Mouse (Mus musculus) midbrain, embryonic 14.5 days (tissue): ENCODE measurements around the gene Nedd9. TPM values are rescaled to one million over a fixed set of nuclear protein-coding genes. Genes with fewer than 3 reads are reported as not detected.

ENCODE experiments used
- ATAC-seq: fragments of 200-750 bp; cut with Nextera tagmentation; 2 replicates; pipeline ENCODE4 v1.8.0; 2017; ENCODE audit warnings: moderate number of reproducible peaks, moderate library complexity; ENCODE audit not compliant: low FRiP score, low TSS enrichment
- DNase-seq: peaks from one replicate; pipeline ENCODE4 v3.0.0-alpha.2; 2015
- H3K27ac ChIP-seq: fragments of 300-500 bp; sonication (generic); replicated peaks from 2 replicates; pipeline ENCODE4 v1.5.1; 2014; ENCODE audit warnings: mild to moderate bottlenecking, low read depth, low read length, moderate library complexity
- H3K27me3 ChIP-seq: fragments of 300-500 bp; sonication (generic); 2 replicates; pipeline ENCODE4 v1.6.1; 2014; ENCODE audit warnings: low read length, control low read depth, mixed read lengths; ENCODE audit not compliant: control insufficient read depth, insufficient read depth
- H3K36me3 ChIP-seq: fragments of 300-500 bp; sonication (generic); 2 replicates; pipeline ENCODE4 v1.6.1; 2014; ENCODE audit warnings: low read length, control low read depth; ENCODE audit not compliant: control insufficient read depth, insufficient read depth
- H3K4me1 ChIP-seq: fragments of 300-500 bp; sonication (generic); 2 replicates; pipeline ENCODE4 v1.6.1; 2014; ENCODE audit warnings: mild to moderate bottlenecking, antibody characterized with exemption, low read length, control low read depth; ENCODE audit not compliant: control insufficient read depth, insufficient read depth
- H3K4me2 ChIP-seq: fragments of 300-500 bp; sonication (generic); 2 replicates; pipeline ENCODE4 v1.6.1; 2014; ENCODE audit warnings: mild to moderate bottlenecking, low read length, moderate library complexity
- H3K4me3 ChIP-seq: fragments of 300-500 bp; sonication (generic); replicated peaks from 2 replicates; pipeline ENCODE4 v1.5.1; 2014; ENCODE audit warnings: low read depth, low read length
- H3K9ac ChIP-seq: fragments of 300-500 bp; sonication (generic); replicated peaks from 2 replicates; pipeline ENCODE4 v1.6.1; 2014; ENCODE audit warnings: mild to moderate bottlenecking, low read length, moderate library complexity
- H3K9me3 ChIP-seq: fragments of 300-500 bp; sonication (generic); 2 replicates; pipeline ENCODE4 v1.6.1; 2016; ENCODE audit warnings: low read length, control low read depth, mixed read lengths; ENCODE audit not compliant: control insufficient read depth
- WGBS: fragments of 180-500 bp; shearing (Covaris S2); extraction: QIAGEN DNeasy Blood & Tissue Kit; methylation state at CpG from one replicate; pipeline ENCODE4 v1.1.7; 2014; 5-methylcytosine and 5-hydroxymethylcytosine counted together
- polyA plus RNA-seq: library from polyadenylated mRNA; unstranded; fragments of >200 nt; fragmentation: Nextera tagmentation; extraction: Ambion mirVana; gene quantifications from 2 replicates; pipeline ENCODE4 v1.2.1, GENCODE M21; 2014

Nedd9 gene
- polyA plus RNA-seq, 1 experiment from 2014 or later: 16.3 TPM

DNA sequence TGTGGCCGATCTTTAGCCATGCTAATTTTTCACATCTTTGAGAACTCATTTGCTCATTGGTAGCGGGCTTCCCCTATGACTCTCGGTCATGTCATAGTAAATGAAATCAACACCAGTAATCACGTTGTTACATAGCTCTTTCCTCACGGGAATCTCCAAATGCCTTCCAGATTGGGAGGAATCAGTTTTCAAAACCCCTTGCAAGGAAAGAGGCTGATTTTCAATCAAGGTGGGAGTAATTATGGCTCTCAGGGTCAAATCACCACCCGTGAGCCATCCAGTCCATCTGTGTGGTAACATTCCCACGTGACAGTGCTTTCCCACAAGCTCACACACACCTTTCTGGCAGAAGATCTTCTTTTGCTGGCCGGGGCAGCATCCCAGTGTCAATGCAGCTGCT is 27.8 kb upstream of the Nedd9 start:
- no peaks in the 10 kb centered on the region for H3K9me3 ChIP-seq
- H3K9ac ChIP-seq: no peak overlapping the region
- H3K4me2 ChIP-seq: no peak overlapping the region
- 71% methylated on average over 8 of the region's 8 CpGs for WGBS
- no peak overlapping the region for H3K4me3 ChIP-seq
- DNase-seq (no peak), ATAC-seq (no peak)
- H3K36me3 ChIP-seq: no peaks in the 10 kb centered on the region
- H3K4me1 ChIP-seq: no peaks in the 10 kb centered on the region
- H3K27me3 ChIP-seq: no peaks in the 10 kb centered on the region
- H3K27ac ChIP-seq: no peak overlapping the region

DNA sequence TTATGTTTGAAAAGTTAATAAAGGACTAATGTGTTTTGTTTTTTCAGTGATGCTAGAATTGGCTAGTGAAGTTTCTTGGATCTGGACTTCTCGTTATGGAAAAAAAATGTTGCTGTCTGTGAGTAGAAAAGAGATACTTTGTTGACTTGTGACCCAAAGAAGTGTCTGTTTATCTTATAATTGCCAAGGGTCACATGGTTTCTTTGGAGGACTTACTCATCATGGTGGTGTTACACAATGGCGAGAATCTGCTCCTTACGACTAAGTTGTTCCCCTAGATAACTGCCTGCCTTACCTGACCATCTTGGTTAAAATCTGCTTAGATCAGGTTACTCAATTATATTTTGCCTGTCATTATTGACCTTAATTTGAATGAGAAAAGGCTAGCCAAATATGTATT is 26.3 kb upstream of the Nedd9 start:
- no peak overlapping the region for H3K4me3 ChIP-seq
- no peaks in the 10 kb centered on the region for H3K4me1 ChIP-seq
- no peak for ATAC-seq
- no peaks in the 10 kb centered on the region for H3K27me3 ChIP-seq
- no peak overlapping the region for H3K27ac ChIP-seq
- DNase-seq: no peak
- no peaks in the 10 kb centered on the region for H3K9me3 ChIP-seq
- WGBS: 98% methylated on average over 3 of the region's 3 CpGs
- H3K9ac ChIP-seq: no peak overlapping the region
- H3K36me3 ChIP-seq: no peaks in the 10 kb centered on the region
- H3K4me2 ChIP-seq: no peak overlapping the region

DNA sequence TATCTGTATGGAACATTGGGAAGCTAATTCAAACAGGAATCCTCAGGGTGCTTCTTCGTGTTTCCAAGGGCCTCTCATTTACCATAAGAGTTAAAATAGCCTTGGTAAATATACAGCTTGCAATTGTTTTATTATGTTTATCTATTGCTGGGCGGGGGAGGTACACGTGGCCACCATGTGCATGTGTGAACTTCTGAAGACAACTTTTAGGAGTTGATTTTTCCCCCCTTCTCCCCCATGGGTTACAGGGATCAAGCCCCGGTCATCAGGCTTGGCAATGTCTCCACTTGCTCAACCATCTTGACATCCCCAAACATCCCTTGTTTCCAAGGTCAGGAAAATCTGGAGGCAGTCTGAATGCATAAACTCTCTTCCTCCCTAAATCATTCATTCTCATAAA is 25.1 kb upstream of the Nedd9 start:
- H3K27me3 ChIP-seq: no peaks in the 10 kb centered on the region
- H3K27ac ChIP-seq: no peak overlapping the region
- DNase-seq: no peak
- H3K4me3 ChIP-seq: no peak overlapping the region
- ATAC-seq: no peak
- 84% methylated on average over 4 of the region's 4 CpGs for WGBS
- no peaks in the 10 kb centered on the region for H3K4me1 ChIP-seq
- no peak overlapping the region for H3K4me2 ChIP-seq
- no peak overlapping the region for H3K9ac ChIP-seq
- H3K9me3 ChIP-seq: no peaks in the 10 kb centered on the region
- H3K36me3 ChIP-seq: no peaks in the 10 kb centered on the region

DNA sequence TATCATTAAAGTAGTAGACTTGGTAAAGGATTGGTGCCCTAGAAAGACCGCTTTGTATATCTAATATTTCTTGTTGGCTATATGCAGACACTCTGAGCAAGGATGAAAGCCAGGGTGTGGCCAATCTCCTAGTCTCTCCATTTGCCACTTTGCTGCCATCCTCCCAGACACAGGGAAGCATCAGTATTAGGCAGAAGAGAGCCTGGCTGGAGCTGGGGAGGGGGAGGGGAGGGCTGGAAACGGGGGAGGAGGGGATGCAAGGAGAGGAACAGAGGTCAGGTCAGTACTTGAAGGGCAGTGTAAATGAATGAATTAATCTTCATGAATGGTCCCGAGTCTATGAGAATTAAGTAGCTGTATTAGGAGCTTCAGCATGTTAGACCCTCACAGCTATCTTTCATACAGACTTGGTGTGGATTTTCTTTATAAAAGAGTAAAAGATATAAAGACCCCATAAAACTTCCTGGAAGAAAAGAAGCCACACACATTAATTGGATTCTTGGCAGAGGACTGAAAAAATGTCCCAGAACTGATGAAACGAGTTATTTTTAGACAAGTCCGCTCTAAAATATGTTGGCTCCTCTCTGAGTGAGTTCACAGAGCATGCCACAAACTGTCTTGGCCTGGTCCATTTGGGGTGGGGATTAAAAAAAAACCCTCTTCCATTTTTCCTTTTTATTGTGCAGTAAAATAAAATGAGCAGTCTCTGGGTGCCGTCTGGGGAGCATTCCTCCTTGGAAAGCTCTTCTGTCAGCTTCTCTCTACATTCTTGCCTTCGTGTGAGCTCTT is 23.7 kb upstream of the Nedd9 start:
- Histone ChIP-seq H3K4me3 (no peak overlapping the region), H3K9me3 (no peaks in the 10 kb centered on the region), H3K27me3 (no peaks in the 10 kb centered on the region), H3K4me2 (no peak overlapping the region), H3K9ac (no peak overlapping the region), H3K4me1 (no peaks in the 10 kb centered on the region), H3K36me3 (no peaks in the 10 kb centered on the region), H3K27ac (no peak overlapping the region)
- no peak for DNase-seq
- ATAC-seq: no peak
- WGBS: 58% methylated on average over 7 of the region's 7 CpGs

DNA sequence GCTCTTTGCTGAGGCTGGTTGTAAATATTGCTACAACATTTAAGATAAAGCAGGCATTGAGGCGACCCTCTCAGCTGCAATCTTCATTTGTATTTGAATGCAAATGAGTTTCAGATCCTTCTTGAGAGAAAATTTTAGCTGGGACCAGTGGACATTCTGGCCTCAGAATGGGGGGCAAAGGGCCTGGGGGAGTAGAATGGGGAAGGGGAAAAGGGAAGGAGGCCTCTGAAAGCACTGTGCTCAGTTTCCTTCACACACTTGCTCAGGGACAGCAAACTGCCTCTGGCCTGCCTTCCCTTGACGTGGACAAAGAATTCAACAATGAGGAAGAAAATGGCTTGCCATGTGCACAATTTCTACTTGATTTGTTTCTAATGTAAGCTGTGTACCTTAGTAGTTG is 18.4 kb upstream of the Nedd9 start:
- Histone ChIP-seq H3K9me3 (no peaks in the 10 kb centered on the region), H3K4me2 (no peak overlapping the region), H3K36me3 (no peaks in the 10 kb centered on the region), H3K4me3 (no peak overlapping the region), H3K9ac (no peak overlapping the region), H3K4me1 (no peaks in the 10 kb centered on the region), H3K27ac (no peak overlapping the region), H3K27me3 (no peaks in the 10 kb centered on the region)
- DNase-seq (no peak), ATAC-seq (no peak)
- WGBS: 66% methylated on average over 2 of the region's 2 CpGs

DNA sequence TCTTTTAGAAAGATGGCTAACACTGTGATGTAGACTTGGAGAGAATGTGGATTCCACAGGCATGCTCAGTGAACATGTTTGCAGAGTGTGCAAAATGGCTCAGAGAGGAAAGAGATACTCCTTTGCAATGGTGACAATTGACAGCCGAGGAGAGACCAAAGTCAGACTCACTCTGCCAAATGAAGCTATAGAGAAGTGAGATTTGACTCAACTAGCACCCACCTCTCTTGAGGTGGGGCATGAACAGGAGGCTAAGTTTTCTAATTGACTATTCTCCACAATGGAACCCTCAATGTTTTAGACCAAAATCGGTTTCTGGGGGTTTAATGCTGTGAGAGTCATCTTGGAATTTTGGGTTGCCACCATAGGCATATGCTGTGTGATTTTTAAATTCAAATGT is 17.8 kb upstream of the Nedd9 start:
- Histone ChIP-seq H3K4me2 (no peak overlapping the region), H3K9me3 (no peaks in the 10 kb centered on the region), H3K27me3 (no peaks in the 10 kb centered on the region), H3K27ac (no peak overlapping the region), H3K4me1 (no peaks in the 10 kb centered on the region), H3K4me3 (no peak overlapping the region), H3K9ac (no peak overlapping the region), H3K36me3 (no peaks in the 10 kb centered on the region)
- 89% methylated on average over 2 of the region's 2 CpGs for WGBS
- DNase-seq (no peak), ATAC-seq (no peak)

DNA sequence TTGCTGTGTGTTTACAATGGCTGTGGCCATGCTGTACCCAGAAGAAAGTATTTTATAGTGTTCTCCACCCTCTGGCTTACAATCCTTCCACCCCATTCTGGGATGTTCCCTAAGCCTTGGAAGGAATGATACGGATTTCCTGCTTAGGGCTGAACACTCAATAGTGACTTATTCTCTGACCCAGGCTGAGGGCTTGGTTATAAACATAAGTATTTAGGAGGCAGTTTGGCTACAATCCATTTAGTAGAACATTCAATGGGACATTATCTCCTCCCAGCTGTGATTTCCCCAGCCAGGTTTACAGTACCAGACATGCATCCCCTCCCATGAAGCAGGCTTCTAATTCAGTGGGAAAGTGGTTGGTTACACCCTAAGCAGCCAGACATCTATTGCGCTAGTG is 17.3 kb upstream of the Nedd9 start:
- Histone ChIP-seq H3K27me3 (no peaks in the 10 kb centered on the region), H3K4me3 (no peak overlapping the region), H3K4me2 (no peak overlapping the region), H3K9ac (no peak overlapping the region), H3K9me3 (no peaks in the 10 kb centered on the region), H3K4me1 (no peaks in the 10 kb centered on the region), H3K27ac (no peak overlapping the region), H3K36me3 (no peaks in the 10 kb centered on the region)
- no peak for ATAC-seq
- WGBS: 91% methylated on average over 2 of the region's 2 CpGs
- no peak for DNase-seq

DNA sequence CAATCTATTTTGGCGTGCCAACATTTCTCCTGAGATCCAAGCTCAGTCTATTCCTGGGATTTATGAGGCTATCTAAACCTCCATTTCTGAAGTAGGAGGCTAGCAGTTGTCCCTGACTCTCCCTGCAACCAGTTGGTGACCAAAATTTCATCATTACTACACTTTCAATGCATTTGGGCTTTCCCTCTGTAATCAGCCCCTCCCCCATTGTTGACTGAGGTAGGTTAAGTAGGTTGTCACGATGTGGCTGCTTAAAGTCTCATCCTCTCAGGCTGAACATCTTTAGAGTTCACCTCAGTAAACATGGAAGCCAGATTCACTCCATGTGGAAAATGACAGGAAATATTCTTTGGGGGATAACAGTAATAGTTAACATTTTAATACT is 15.7 kb upstream of the Nedd9 start:
- Histone ChIP-seq H3K9me3 (no peaks in the 10 kb centered on the region), H3K36me3 (no peaks in the 10 kb centered on the region), H3K27ac (no peak overlapping the region), H3K9ac (no peak overlapping the region), H3K27me3 (no peaks in the 10 kb centered on the region), H3K4me1 (no peaks in the 10 kb centered on the region), H3K4me3 (no peak overlapping the region), H3K4me2 (no peak overlapping the region)
- no peak for ATAC-seq
- DNase-seq: no peak
- WGBS: 81% methylated on average over 2 of the region's 2 CpGs

DNA sequence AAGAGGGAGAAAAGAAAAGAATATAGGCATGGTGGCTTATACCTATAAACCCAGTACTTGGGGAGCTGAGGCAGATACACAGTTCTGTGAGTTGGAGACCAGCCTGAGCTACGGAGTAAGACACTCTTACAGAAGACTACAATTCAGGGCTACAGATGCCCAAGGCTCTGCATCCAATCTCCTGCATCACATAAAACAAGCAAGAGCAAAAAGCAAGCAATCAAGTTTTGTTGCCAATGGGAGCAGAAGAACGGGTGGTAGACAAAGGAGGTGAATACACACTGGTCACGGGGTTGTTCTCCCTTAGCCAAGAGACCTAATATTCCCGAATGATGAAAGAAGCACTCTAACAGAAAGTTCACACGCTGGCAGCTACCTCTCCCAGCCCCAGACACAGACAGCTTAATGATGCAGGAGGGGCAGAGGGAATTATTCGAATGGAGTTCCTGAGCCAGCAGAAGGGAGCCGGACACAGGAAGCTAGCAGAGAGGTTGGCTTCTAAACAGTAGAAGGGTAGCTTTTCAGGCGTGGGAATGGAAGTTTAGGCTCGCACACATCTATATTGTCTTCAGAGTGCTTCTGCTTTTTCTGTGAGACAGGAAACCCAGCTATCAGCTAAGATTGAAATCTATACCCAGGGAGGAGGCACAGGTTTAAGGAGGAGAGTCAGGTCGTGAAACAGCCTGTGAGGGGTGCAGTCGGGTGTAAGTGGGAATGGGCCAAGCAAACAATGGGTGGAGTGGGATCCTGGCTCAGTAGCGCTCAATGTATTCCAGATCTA is 15.2 kb upstream of the Nedd9 start:
- ATAC-seq (no peak), DNase-seq (no peak)
- Histone ChIP-seq H3K36me3 (no peaks in the 10 kb centered on the region), H3K4me2 (no peak overlapping the region), H3K9ac (no peak overlapping the region), H3K27me3 (no peaks in the 10 kb centered on the region), H3K4me1 (no peaks in the 10 kb centered on the region), H3K4me3 (no peak overlapping the region), H3K27ac (no peak overlapping the region), H3K9me3 (no peaks in the 10 kb centered on the region)
- WGBS: 71% methylated on average over 12 of the region's 12 CpGs
